Mouse (Mus musculus): ENCODE measurements around the gene Vmn2r82. TPM values are rescaled to one million over a fixed set of nuclear protein-coding genes. Genes with fewer than 3 reads are reported as not detected.

The Vmn2r82 gene
- not detected in 2 replicates for total RNA-seq (2023)

GRCm38 (mm10) chr10:79356220-79356619, at the start of gene Vmn2r82:
Gene Vmn2r82 (plus strand): TSS chr10:79356520.

Other genes starting within 250 kb of the Vmn2r82 start
- gene Vmn2r80, start 207.8 kb upstream of the Vmn2r82 start, total RNA-seq (2023): not detected in 2 replicates
- not detected in 2 replicates for gene Vmn2r81, start 108.8 kb upstream of the Vmn2r82 start, total RNA-seq (2023)
- gene Vmn2r83, start 112.2 kb downstream of the Vmn2r82 start, total RNA-seq (2023): not detected in 2 replicates
- 3.0 and 4.0 TPM in 2 replicates for gene Plpp2, start 177.3 kb downstream of the Vmn2r82 start, total RNA-seq (2023)
- 7.8 and 8.8 TPM in 2 replicates for gene Mier2, start 198.7 kb downstream of the Vmn2r82 start, total RNA-seq (2023)
- not detected in 2 replicates for gene Theg, start 230.8 kb downstream of the Vmn2r82 start, total RNA-seq (2023)

All from neutrophil, adult 65 days (primary cell).